Mouse (Mus musculus): ENCODE results near the gene Nploc4. TPM values are rescaled to one million over a fixed set of nuclear protein-coding genes. Genes with fewer than 3 reads are reported as not detected.

Gene Nploc4
- total and polyA plus RNA-seq, 2 experiments: 24.6 to 58.9 TPM

- no peaks in the 10 kb centered on the region for H3K36me3 ChIP-seq (ENCODE audit: control insufficient read depth, insufficient read depth, low read length)
- no peak for DNase-seq (ENCODE audit: extremely low read depth, low read depth, low spot score)
- H3K27me3 ChIP-seq (ENCODE audit: control insufficient read depth, insufficient read depth, low read length): no peaks in the 10 kb centered on the region
- no peak for TF ChIP-seq CTCF (IDR thresholded peaks at IDR 0.05; ENCODE audit: low read depth, low read length)
- no peak for TF ChIP-seq POLR2A (IDR thresholded peaks at IDR 0.05; ENCODE audit: extremely low read depth, insufficient read depth, low read length)
- H3K9ac ChIP-seq (ENCODE audit: low read depth, low read length): peak within 1 kb of the TSS; percentile 19; the same call in 1 of the 2 replicates
- H3K4me1 ChIP-seq (ENCODE audit: control insufficient read depth, insufficient read depth, low read length): peaks cover 13% of the 10 kb centered on the region
- WGBS: 84% methylated on average over 3 of the region's 3 CpGs
- H3K79me2 ChIP-seq (ENCODE audit: control insufficient read depth, insufficient read depth, low read length): no peaks in the 10 kb centered on the region
- H3K27ac ChIP-seq (replicated peaks; ENCODE audit: insufficient read depth, low read depth, low read length): peak within 1 kb of the TSS; percentile 64
- no peak within 1 kb of the TSS for H3K4me3 ChIP-seq (ENCODE audit: insufficient read depth, low read depth, low read length)
These were observed 4.8 kb upstream of the Nploc4 start, which contains the start of gene Tspan10 for GRCm38 (mm10) chr11:120442344-120442743. TSS of gene Tspan10 (plus strand) at chr11:120442644.

GRCm38 (mm10) chr11:120437857-120438385 lies 413 bp upstream of the Nploc4 start:
- H3K4me1 ChIP-seq (ENCODE audit: control insufficient read depth, insufficient read depth, low read length): peaks cover 19% of the 10 kb centered on the region
- peak overlapping the region; percentile 96 for H3K4me3 ChIP-seq (ENCODE audit: insufficient read depth, low read depth, low read length)
- no peak for TF ChIP-seq CTCF (IDR thresholded peaks at IDR 0.05; ENCODE audit: low read depth, low read length)
- no peak for TF ChIP-seq POLR2A (IDR thresholded peaks at IDR 0.05; ENCODE audit: extremely low read depth, insufficient read depth, low read length)
- H3K27me3 ChIP-seq (ENCODE audit: control insufficient read depth, insufficient read depth, low read length): no peaks in the 10 kb centered on the region
- 23% methylated on average over 12 of the region's 12 CpGs for whole genome bisulfite sequencing
- H3K9ac ChIP-seq (ENCODE audit: low read depth, low read length): peak overlapping the region; percentile 97
- peak; percentile 64 for DNase-seq (ENCODE audit: extremely low read depth, low read depth, low spot score)
- H3K79me2 ChIP-seq (ENCODE audit: control insufficient read depth, insufficient read depth, low read length): peaks cover 34% of the 10 kb centered on the region; the same call in 1 of the 2 replicates
- peak overlapping the region; percentile 67 for H3K27ac ChIP-seq (replicated peaks; ENCODE audit: insufficient read depth, low read depth, low read length)
- H3K36me3 ChIP-seq (ENCODE audit: control insufficient read depth, insufficient read depth, low read length): peaks cover 17% of the 10 kb centered on the region

DNA sequence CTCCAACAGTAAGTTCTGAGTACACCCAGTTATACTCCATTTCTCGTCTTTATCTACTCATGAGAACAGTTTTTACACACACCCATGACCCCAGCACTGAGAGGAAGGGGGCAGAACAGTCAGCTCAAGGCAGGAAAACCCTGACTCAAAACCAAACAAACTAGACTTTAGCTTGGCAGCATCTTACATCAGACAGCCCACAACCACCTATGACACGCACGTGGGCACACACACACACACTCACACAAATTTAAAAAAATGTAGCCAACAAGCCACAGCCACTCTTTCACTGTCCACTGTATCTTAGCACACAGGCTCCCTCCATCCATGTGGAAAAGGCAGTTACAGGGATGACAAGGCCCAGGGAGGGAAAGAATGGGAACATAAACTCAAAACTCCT lies 10.8 kb downstream of the Nploc4 start:
- no peak overlapping the region for H3K4me3 ChIP-seq (ENCODE audit: insufficient read depth, low read depth, low read length)
- 70% methylated on average over 3 of the region's 3 CpGs for WGBS
- H3K27me3 ChIP-seq (ENCODE audit: control insufficient read depth, insufficient read depth, low read length): no peaks in the 10 kb centered on the region
- H3K9ac ChIP-seq (ENCODE audit: low read depth, low read length): no peak overlapping the region
- no peak overlapping the region for H3K27ac ChIP-seq (replicated peaks; ENCODE audit: insufficient read depth, low read depth, low read length)
- no peak for DNase-seq (ENCODE audit: extremely low read depth, low read depth, low spot score)
- H3K4me1 ChIP-seq (ENCODE audit: control insufficient read depth, insufficient read depth, low read length): peaks cover 22% of the 10 kb centered on the region
- TF ChIP-seq CTCF (IDR thresholded peaks at IDR 0.05; ENCODE audit: low read depth, low read length): no peak
- TF ChIP-seq POLR2A (IDR thresholded peaks at IDR 0.05; ENCODE audit: extremely low read depth, insufficient read depth, low read length): no peak
- peaks cover 29% of the 10 kb centered on the region; the same call in 1 of the 2 replicates for H3K79me2 ChIP-seq (ENCODE audit: control insufficient read depth, insufficient read depth, low read length)
- peaks cover 52% of the 10 kb centered on the region for H3K36me3 ChIP-seq (ENCODE audit: control insufficient read depth, insufficient read depth, low read length)

- Histone ChIP-seq H3K27ac (replicated peaks; ENCODE audit: insufficient read depth, low read depth, low read length) (peak overlapping the region; percentile 81), H3K36me3 (ENCODE audit: control insufficient read depth, insufficient read depth, low read length) (peaks cover 51% of the 10 kb centered on the region), H3K9ac (ENCODE audit: low read depth, low read length) (no peak overlapping the region; the same call in 1 of the 2 replicates), H3K4me3 (ENCODE audit: insufficient read depth, low read depth, low read length) (no peak overlapping the region), H3K4me1 (ENCODE audit: control insufficient read depth, insufficient read depth, low read length) (peaks cover 28% of the 10 kb centered on the region), H3K79me2 (ENCODE audit: control insufficient read depth, insufficient read depth, low read length) (peaks cover 23% of the 10 kb centered on the region; the same call in 1 of the 2 replicates), H3K27me3 (ENCODE audit: control insufficient read depth, insufficient read depth, low read length) (no peaks in the 10 kb centered on the region)
- WGBS: 53% methylated on average over 9 of the region's 9 CpGs
- DNase-seq (ENCODE audit: extremely low read depth, low read depth, low spot score): peak; percentile 63
- no peak for TF ChIP-seq POLR2A (IDR thresholded peaks at IDR 0.05; ENCODE audit: extremely low read depth, insufficient read depth, low read length)
- peak; percentile 75 for TF ChIP-seq CTCF (IDR thresholded peaks at IDR 0.05; ENCODE audit: low read depth, low read length)
These were observed 13.8 kb downstream of the Nploc4 start for GRCm38 (mm10) chr11:120423569-120424295.

- peak overlapping the region; percentile 96 for H3K27ac ChIP-seq (replicated peaks; ENCODE audit: insufficient read depth, low read depth, low read length)
- H3K79me2 ChIP-seq (ENCODE audit: control insufficient read depth, insufficient read depth, low read length): peaks cover 18% of the 10 kb centered on the region; the same call in 1 of the 2 replicates
- peak; percentile 98 for DNase-seq (ENCODE audit: extremely low read depth, low read depth, low spot score)
- peaks cover 28% of the 10 kb centered on the region for H3K4me1 ChIP-seq (ENCODE audit: control insufficient read depth, insufficient read depth, low read length)
- H3K4me3 ChIP-seq (ENCODE audit: insufficient read depth, low read depth, low read length): no peak overlapping the region
- H3K27me3 ChIP-seq (ENCODE audit: control insufficient read depth, insufficient read depth, low read length): no peaks in the 10 kb centered on the region
- WGBS: 23% methylated on average over 13 of the region's 13 CpGs
- peak overlapping the region; percentile 49 for H3K9ac ChIP-seq (ENCODE audit: low read depth, low read length)
- peaks cover 51% of the 10 kb centered on the region for H3K36me3 ChIP-seq (ENCODE audit: control insufficient read depth, insufficient read depth, low read length)
- TF ChIP-seq CTCF (IDR thresholded peaks at IDR 0.05; ENCODE audit: low read depth, low read length) (no peak), POLR2A (IDR thresholded peaks at IDR 0.05; ENCODE audit: extremely low read depth, insufficient read depth, low read length) (no peak)
These were observed 14.6 kb downstream of the Nploc4 start for GRCm38 (mm10) chr11:120422651-120423568.
